Mouse (Mus musculus) embryo, embryonic 11.5 days (tissue): ENCODE data around the gene Cenpa.
A peak's percentile ranks its signal among the peaks of the same experiment; 100 is the strongest.
"Not testable (repeated sequence)": the region's sequence is repeated elsewhere in the genome, so short reads cannot be mapped to it uniquely, and the experiment has no call there.

ENCODE experiments used
- DNase-seq: peaks from one replicate; pipeline ENCODE4 v3.0.0-alpha.2; 2012; ENCODE audit warnings: low read depth, low spot score

Gene Cenpa

GRCm38 (mm10) chr5:30678722-30679296 is 12.2 kb downstream of the Cenpa start:
- no peak for DNase-seq

DNA sequence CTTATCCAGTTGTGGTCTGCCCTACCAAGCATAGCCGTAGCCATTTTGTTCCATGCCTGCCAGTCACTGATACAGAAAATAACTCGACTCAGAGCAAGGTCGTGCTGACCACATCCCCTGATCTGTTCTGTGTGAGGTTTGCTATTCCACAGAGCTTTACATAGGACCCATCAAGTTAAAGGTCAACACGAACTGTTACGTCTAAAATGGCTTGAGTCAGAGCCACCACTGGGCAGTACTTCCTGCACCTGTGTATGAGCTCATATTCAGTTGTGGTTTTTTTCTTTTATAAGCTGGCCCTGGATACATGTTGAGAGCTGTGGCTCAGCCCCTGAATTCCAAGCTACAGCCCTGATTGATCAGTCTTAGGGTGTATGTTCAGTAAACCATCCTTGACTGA is 13.0 kb downstream of the Cenpa start:
- no peak for DNase-seq

DNA sequence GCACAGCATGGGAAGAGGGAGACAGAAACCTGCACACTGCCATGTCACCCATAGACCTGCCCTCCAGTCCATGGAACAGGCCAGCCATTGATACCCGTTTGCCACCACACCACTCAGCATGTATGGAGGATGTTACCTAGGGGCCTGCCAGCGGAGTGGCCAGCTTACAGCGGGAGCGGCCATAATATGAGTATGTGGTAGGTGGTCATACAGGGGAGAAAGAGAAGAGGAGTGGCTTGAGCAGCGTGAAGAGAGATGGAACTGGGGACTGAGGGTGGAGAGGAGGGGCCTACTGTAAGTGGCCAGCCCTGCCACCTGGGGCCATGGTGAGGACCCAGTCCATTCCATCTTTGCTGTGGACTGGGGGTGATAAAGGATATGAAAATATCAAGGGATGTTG is 15.4 kb downstream of the Cenpa start:
- no peak for DNase-seq

DNA sequence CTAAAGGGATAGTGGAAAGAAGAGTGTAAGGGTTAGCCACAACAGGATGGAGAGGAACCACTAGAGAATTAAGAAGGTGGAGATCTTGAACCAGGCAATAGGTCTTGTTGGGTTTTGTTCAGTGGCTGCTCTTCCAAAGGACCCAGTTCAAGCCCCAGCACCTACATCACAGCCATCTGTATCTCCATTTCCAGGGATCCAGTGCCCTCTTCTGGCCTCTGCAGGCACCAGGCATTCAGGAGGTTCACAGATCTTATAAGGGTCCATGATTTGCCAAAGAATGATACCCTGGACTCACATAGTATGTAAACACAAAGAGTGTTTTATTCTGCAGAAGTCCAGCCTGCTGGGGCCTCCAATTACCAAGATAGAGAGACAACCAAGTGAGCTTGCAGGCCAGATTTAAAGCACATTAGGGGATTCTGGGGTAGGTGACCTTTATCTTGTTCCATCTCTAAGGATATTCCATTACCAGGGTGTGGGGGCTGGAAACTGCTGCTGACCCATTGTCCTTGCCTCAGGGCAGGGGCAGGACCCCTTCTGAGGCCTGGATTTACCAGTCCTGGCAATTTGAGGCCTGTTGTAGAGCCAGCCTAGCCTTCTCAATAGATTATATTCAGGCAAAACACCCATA is 16.5 kb downstream of the Cenpa start:
- no peak for DNase-seq

DNA sequence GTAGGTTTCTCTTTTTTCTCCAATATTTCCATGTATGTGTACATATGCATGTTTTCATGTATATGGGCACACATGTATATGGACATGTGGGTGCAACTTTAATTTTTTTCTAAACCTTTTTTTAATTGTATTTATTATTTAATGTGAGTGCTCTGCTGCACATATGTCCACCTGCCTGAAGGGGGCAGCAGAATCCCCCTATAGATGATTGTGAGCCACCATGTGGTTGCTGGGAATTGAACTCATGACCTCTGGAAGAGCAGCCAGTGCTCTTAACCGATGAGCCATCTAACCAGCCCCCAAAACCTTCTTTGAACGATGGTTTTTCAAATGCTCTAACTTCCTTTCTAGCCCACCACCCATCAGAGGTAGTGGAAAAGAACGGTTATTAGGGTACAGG is 17.4 kb downstream of the Cenpa start:
- no peak for DNase-seq

DNA sequence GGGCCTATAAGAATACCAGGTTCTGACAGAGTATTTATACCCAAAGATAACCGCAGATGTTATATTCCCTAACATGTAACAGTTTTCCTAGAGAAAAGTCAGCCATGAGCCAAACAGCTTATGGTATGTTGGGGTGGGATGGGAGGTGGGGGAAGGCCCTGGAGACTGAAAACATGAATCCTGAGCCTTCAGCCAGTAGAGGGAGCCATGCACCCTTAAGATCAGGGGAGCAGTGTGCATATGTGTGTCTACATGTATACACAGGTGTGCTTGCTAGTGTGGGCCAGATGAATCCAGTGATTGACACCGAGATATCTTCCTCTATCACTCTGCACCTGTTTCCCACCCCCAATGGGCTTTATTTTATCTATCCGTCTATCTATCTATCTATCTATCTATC is 20.2 kb downstream of the Cenpa start:
- no peak for DNase-seq

DNA sequence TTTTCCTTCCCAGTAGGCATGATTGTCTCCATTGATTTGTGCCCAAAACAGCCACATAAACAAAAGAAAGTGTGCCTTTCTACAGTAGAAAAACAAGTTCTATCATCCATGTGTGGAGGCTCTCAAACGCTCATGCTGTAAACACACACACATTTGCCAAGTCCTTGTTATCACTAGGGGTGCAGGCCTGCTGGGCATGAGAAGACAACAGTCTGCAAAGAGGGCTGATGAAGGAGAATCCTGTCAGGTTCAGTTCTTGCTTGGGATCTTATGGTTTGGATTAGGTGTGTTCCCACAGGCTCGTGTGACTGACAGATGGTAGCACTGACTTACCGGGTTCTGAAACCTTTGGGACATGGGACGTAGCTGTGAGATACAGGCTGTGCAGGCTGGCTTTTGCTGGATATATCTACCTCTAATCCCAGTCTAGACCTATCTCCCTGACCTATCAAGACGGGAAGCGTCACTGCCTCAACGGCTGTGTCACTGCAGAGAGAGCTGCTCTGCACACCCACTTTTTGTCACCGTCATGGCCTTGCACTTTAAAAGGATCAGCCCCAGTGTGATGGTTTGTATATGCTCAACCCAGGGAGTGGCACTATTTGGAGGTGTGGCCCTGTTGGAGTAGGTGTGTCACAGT is 33.9 kb downstream of the Cenpa start:
- DNase-seq: no peak

GRCm38 (mm10) chr5:30701373-30701772 is 34.8 kb downstream of the Cenpa start:
- not testable (repeated sequence) for DNase-seq

DNA sequence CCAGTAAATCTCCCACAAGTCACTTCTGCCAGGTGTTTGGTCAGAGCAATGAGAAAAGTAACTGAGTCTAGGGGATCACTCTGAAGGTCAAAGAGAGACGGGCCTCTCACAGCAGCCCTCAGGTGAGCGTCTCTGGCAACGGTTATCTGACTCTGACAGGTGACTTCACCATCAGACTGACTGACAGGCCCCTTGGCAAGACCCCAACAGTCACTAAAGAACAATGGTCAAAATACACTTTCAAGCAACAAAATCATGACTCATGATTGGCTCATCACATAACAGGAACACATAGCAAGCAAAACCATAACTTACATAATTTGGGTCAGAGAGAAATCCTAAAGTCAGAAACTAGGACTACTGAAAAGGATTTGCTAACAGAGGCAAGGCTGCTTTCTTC is 35.3 kb downstream of the Cenpa start:
- DNase-seq: no peak

- DNase-seq: peak; percentile 82
These were observed 43.3 kb downstream of the Cenpa start for GRCm38 (mm10) chr5:30709744-30710383.

- DNase-seq: no peak
These were observed 43.9 kb downstream of the Cenpa start for GRCm38 (mm10) chr5:30710486-30710885.

- DNase-seq: peak; percentile 77
These were observed 44.8 kb downstream of the Cenpa start, which contains the start of gene Dpysl5 for GRCm38 (mm10) chr5:30711147-30712001. TSS of gene Dpysl5 (plus strand) at chr5:30711564.

DNA sequence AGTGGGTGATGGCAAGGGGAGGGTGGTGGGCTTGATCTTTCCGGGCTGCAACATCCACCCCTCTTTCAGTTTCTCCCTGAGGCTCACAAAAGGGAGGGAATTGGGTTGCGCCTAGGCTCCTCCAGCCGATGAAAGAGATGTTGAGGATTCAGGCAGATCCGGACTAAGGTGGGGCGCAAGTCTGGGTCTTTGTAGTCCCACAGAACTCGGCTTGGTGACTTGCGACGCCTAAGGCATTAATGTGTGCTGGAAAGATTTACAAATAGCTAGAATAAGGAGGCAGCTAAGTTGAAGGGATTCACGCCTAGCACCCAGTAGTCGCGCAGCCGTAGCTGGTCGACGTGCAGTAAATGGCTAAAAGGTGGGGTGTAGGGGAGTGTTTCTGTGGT is 45.4 kb downstream of the Cenpa start:
- DNase-seq: no peak

DNA sequence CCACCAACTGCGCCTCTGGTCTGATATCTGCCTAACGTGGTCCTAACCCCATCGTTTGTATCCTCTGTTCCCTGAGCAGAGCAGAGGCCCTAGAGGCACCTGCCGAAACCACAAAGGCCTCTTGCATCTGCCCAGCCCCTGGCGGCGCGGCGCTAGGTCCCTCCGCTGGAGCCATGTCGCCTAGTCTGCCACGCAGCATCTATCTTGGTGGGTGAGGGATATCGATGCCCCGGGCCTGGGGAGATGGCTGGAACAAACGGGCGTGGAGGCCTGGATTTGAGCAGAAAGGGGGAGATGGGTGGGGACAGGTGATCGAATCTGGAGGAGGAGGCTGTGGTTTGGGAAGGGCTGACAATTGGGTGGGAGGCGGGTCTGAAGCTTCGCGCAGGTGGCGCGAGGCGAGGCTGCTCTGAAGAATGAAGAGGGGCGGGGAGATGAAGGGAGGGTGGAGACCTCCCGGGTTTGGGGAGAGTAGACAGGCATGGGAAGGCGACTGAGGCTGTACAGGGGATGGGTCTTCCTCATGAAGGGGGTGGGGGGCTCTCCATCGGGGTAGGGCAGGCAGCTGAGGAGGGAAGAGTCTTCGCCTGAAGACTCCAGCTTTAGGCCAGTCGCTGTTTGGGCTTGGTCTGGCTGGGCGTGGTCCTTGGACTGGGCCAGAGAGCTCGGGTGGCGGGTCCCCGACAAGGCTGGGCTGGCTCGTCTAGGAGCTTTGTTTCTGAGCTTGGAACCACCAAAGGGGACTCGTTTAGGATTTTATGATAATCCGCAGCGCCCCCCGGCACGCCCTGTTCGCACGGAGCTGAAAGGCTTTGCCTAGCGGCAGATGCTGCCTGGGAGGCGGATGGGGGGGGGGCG is 46.1 kb downstream of the Cenpa start:
- DNase-seq: no peak

- no peak for DNase-seq
These were observed 46.7 kb downstream of the Cenpa start for GRCm38 (mm10) chr5:30713299-30713675.

DNA sequence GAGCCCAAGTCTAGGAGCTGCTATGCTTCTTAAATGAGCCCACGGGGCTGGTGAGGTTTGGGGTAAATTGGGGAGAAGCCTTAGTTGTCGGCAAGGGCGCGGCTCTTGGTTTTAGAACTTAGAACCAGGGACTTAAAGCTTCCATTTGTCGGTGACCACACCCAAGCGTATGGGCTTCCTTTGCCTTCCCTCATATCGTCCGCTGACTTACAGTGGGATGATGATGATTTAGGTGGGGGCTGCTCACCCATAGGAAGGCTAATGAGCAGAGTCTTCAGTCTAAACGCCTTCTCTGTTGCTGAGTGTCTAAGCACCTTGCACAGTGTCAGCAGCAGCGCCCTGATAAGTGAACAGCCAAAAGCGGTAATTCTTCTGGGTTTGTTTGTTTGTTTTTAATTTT is 47.1 kb downstream of the Cenpa start:
- no peak for DNase-seq

DNA sequence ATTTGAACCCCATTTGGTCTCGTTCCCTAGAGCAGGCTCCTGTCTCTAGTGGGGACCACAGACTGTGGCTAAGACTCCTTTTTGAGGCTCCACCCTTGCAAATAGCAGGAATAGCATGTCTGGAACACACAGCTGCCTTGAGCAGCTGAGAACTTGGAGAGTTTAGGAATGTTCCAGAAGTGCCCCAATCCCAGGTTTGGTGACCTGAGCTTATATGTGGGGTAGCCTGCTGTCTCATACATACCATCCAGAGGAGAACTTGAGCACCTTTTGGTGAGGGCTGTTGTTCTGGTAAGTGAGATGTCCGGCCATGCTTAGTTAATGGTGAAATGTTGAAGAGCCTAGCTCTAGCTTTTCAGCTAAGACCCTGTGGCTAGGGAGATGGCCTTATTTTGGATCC is 49.7 kb downstream of the Cenpa start:
- DNase-seq: no peak

GRCm38 (mm10) chr5:30717506-30717905 is 50.9 kb downstream of the Cenpa start:
- no peak for DNase-seq

- no peak for DNase-seq
These were observed 51.6 kb downstream of the Cenpa start for GRCm38 (mm10) chr5:30717991-30718703.

DNA sequence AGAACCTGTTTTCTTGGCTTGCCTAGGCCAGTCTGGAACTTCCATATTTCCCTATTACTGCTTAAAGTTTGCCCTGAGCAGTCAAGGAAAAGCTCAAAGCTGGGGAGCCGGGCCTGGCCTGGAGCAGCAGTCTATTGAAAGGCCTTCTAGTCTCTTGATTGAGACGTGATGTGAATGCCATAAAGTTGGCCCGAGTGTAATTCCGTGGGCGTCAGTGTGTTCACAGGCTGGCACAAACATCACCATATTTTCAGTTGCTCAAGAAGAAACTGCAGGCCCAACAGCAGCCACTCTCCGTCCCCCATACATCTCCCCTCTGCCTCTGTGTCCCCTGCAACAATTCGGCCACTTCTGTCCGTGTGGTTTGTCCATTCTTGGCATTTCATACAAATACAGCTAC is 55.4 kb downstream of the Cenpa start:
- no peak for DNase-seq
